Mouse (Mus musculus): ENCODE measurements at regions not wholly inside any gene's neighbourhood (a gene's known extent, or its start where the extent isn't known, plus 50 kb on each side); places are given as distances from the start of the nearest gene placed in this dataset.

DNA sequence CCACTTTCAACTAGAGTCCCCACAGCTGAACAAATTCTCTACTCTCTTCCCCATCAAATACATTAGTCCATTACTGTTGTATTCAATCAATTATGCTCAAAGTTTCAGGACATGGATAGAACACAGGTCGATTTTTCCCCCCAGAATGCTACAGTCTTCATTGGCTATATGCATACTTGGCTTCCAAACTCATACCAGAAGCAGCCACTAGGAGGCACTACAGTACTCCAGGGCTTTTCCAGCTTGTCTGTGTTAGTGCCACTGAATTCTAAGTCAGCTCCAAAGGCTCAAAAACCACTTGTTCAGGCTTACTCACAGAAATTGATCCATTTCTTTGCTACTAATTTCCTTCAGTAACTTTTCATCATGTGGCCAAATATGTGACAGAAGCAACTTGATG is 371.9 kb upstream of the Cdh4 start:
- TF ChIP-seq CTCF (IDR thresholded peaks at IDR 0.05; ENCODE audit: extremely low read depth, insufficient read depth, low read length) (peak; percentile 41), POLR2A (IDR thresholded peaks at IDR 0.05; ENCODE audit: extremely low read depth, insufficient read depth, low read length) (no peak)
- H3K4me3 ChIP-seq (ENCODE audit: insufficient read depth, low read length): no peak overlapping the region
- no peaks in the 10 kb centered on the region for H3K4me1 ChIP-seq (ENCODE audit: control insufficient read depth, insufficient read depth, low read length)
- no peak overlapping the region for H3K27ac ChIP-seq (ENCODE audit: insufficient read depth, low read length)

DNA sequence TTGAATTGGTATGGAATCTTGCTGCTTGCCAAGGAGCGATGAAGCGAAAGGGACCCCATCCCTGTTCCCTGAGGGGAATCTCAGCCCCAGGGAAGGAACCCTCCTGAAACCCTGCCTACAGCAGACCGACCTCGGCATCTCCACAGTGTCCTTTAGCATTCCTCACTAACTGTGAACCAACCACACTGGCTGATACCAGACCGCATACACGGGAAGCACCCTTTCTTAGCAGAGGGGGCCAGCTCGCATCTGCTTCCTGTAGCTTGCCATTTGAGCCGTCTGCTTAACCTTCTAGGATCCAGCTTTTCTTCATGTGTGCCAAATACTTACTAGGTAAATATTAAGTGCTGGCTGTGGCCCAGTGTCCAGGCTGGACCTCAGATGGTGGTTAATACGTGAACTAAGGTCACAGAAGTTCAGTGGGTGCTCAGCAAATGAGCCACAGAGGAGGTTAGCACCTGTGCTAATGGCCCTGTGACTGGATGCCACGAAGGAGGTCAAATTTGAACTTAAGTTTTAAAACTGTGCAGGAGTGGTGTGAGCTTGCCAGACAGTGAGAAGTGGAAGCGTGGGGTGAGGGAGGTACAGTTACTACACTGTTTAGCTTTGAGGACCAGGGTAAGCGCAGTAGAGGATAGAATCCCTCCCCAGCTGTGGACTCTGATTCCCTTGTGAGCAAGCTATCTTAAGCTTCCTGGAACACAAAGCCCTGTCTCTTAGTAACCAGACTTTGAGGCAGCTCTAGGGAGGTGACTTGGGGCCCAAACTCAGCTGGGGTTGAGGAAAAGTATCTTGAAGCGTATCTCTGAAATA is 361.6 kb upstream of the Cdh4 start:
- TF ChIP-seq CTCF (IDR thresholded peaks at IDR 0.05; ENCODE audit: extremely low read depth, insufficient read depth, low read length) (no peak), POLR2A (IDR thresholded peaks at IDR 0.05; ENCODE audit: extremely low read depth, insufficient read depth, low read length) (no peak)
- Histone ChIP-seq H3K4me1 (ENCODE audit: control insufficient read depth, insufficient read depth, low read length) (no peaks in the 10 kb centered on the region), H3K27ac (ENCODE audit: insufficient read depth, low read length) (no peak overlapping the region)

DNA sequence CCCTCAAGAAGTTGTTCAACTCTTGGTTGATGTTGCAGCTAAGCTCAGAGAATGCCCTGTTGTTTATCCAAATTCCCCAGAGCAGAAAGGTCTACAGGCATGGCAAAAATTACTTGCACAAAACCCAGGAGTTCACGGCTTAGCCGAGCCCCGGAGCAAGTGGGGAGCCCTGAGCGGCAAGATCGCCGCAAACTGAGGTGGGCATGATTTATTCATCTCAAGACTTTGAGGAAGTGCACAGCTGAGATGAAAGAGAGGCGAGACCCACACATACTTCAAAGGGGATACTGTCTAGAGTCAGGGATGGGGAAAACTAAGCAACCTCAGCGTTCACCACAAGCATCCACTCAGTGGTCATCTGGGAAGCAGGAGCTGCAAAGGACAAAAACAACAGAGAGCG is 355.3 kb upstream of the Cdh4 start:
- no peak overlapping the region for H3K27ac ChIP-seq (ENCODE audit: insufficient read depth, low read length)
- no peak overlapping the region for H3K4me3 ChIP-seq (ENCODE audit: insufficient read depth, low read length)
- H3K4me1 ChIP-seq (ENCODE audit: control insufficient read depth, insufficient read depth, low read length): no peaks in the 10 kb centered on the region
- TF ChIP-seq CTCF (IDR thresholded peaks at IDR 0.05; ENCODE audit: extremely low read depth, insufficient read depth, low read length): no peak

More for the DNA sequence above, 361.6 kb upstream of the Cdh4 start:
- no peak overlapping the region for H3K4me3 ChIP-seq (ENCODE audit: insufficient read depth, low read length)

DNA sequence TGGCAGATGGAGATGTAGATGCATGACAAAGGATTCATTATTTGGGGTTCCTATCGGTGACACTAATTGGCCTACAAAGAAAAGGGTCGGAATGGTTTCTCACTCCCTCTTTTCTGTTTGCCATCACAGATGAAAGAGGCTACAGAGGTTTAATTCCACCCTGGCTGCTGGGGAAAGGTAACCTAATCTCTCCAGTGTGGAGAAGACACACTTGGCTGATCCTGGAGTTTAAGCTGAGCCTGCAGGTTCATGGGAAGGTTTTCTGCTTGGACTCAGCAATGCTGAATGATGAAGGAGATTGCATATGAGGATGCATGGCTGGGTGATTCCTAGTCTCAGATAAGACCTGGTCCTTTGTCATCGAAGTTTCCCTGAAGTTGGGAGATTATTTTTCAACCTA is 350.8 kb upstream of the Cdh4 start:
- no peak overlapping the region for H3K27ac ChIP-seq (ENCODE audit: insufficient read depth, low read length)
- no peak overlapping the region for H3K4me3 ChIP-seq (ENCODE audit: insufficient read depth, low read length)
- no peaks in the 10 kb centered on the region for H3K4me1 ChIP-seq (ENCODE audit: control insufficient read depth, insufficient read depth, low read length)
- no peak for TF ChIP-seq POLR2A (IDR thresholded peaks at IDR 0.05; ENCODE audit: extremely low read depth, insufficient read depth, low read length)
- TF ChIP-seq CTCF (IDR thresholded peaks at IDR 0.05; ENCODE audit: extremely low read depth, insufficient read depth, low read length): no peak

DNA sequence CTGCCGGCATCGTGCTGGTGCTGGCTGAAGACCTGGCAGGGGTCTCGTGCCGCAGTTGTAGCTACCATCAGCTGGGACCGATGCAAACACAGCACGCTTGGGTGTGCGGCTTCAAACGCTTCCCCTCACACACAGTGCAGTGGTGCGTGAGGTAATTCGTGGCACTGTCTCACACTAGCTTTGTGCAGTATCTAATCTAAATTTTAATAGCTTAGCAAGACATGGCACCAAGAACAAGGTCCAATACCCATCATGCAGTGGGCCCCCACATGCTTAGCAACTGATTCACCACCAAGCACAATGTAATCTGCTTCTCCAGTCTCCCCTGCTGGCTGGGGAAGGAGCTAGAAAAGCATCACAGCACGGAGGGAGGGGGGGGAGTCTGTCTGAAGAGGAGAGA is 348.2 kb upstream of the Cdh4 start:
- Histone ChIP-seq H3K4me3 (ENCODE audit: insufficient read depth, low read length) (no peak overlapping the region), H3K27ac (ENCODE audit: insufficient read depth, low read length) (no peak overlapping the region), H3K4me1 (ENCODE audit: control insufficient read depth, insufficient read depth, low read length) (no peaks in the 10 kb centered on the region)
- no peak for TF ChIP-seq POLR2A (IDR thresholded peaks at IDR 0.05; ENCODE audit: extremely low read depth, insufficient read depth, low read length)
- TF ChIP-seq CTCF (IDR thresholded peaks at IDR 0.05; ENCODE audit: extremely low read depth, insufficient read depth, low read length): no peak

DNA sequence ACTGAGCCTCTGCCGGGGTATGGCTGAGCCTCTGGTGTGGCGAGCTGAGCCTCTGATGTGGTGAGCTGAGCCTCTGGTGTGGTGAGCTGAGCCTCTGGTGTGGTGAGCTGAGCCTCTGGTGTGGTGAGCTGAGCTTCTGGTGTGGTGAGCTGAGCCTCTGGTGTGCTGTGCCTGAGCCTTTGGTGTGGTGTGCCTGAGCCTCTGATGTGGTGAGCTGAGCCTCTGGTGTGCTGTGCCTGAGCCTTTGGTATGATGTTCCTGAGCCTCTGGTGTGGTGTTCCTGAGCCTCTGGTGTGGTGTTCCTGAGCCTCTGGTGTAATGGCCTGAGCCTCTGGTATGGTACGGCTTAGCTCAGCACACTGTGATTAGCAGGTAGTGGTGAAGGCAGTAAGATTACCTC is 346.2 kb upstream of the Cdh4 start:
- no peaks in the 10 kb centered on the region for H3K4me1 ChIP-seq (ENCODE audit: control insufficient read depth, insufficient read depth, low read length)
- TF ChIP-seq POLR2A (IDR thresholded peaks at IDR 0.05; ENCODE audit: extremely low read depth, insufficient read depth, low read length): no peak
- TF ChIP-seq CTCF (IDR thresholded peaks at IDR 0.05; ENCODE audit: extremely low read depth, insufficient read depth, low read length): no peak
- no peak overlapping the region for H3K4me3 ChIP-seq (ENCODE audit: insufficient read depth, low read length)
- H3K27ac ChIP-seq (ENCODE audit: insufficient read depth, low read length): no peak overlapping the region

DNA sequence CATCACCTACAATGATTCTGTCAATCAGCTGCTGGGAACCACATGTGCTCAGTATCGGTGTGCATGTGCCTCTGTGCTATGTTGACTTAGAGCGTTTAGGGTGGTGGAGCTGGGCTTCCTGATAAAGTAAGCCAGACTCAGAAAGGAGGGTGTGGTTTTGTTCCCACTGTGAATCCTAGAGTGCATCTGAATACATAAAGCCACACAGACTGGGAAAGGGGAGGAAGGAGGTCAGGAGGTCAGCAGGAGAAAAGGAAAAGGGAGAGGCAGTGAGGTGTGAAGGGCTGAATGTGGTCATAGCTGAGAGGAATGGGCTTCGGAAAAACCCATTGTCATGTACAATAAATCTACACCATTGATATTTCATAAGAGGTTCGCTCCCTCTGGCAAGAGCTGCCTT is 345.4 kb upstream of the Cdh4 start:
- TF ChIP-seq POLR2A (IDR thresholded peaks at IDR 0.05; ENCODE audit: extremely low read depth, insufficient read depth, low read length) (no peak), CTCF (IDR thresholded peaks at IDR 0.05; ENCODE audit: extremely low read depth, insufficient read depth, low read length) (no peak)
- H3K4me3 ChIP-seq (ENCODE audit: insufficient read depth, low read length): no peak overlapping the region

DNA sequence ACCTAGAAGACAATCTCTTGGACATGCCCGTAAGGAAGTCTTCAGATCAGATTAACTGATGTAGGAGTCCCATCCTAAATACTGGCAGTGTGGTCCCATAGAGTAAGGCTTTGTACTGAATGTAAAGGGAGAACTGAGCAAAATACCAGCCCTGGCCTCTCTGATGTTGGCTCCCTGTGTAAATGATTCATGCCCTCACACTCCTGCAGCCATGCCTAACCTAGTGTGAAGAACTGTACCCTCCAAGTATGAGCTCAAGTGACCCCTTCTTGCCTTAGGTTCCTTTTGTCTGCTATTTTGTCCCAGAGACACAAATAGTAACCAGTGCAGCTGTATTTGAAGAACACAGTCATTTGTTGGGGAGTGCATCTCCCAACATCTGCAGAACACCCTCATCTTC is 342.4 kb upstream of the Cdh4 start:
- TF ChIP-seq POLR2A (IDR thresholded peaks at IDR 0.05; ENCODE audit: extremely low read depth, insufficient read depth, low read length) (no peak), CTCF (IDR thresholded peaks at IDR 0.05; ENCODE audit: extremely low read depth, insufficient read depth, low read length) (no peak)
- no peaks in the 10 kb centered on the region for H3K4me1 ChIP-seq (ENCODE audit: control insufficient read depth, insufficient read depth, low read length)
- no peak overlapping the region for H3K27ac ChIP-seq (ENCODE audit: insufficient read depth, low read length)
- H3K4me3 ChIP-seq (ENCODE audit: insufficient read depth, low read length): no peak overlapping the region

More for the DNA sequence above, 345.4 kb upstream of the Cdh4 start:
- Histone ChIP-seq H3K4me1 (ENCODE audit: control insufficient read depth, insufficient read depth, low read length) (no peaks in the 10 kb centered on the region), H3K27ac (ENCODE audit: insufficient read depth, low read length) (no peak overlapping the region)

DNA sequence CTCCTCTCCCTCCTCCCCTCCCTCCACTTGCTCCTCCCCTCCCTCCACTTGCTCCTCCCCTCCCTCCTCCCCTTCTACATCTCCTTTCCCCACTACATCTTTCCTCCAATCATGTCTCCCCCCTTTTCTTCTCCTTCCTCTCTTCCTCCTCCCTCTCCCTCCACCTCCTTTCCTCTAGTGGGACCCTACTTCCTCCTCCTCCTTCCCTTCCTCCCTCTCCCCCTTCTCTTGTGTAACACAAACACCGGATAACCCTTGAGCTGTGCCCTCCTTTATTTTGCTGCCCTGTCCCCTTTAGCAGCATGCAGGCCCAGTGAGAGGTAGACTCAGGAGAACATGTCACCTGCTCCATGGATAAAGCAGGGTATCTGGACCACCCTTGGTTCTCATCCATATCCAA is 339.1 kb upstream of the Cdh4 start:
- Histone ChIP-seq H3K4me3 (ENCODE audit: insufficient read depth, low read length) (no peak overlapping the region), H3K4me1 (ENCODE audit: control insufficient read depth, insufficient read depth, low read length) (no peaks in the 10 kb centered on the region), H3K27ac (ENCODE audit: insufficient read depth, low read length) (no peak overlapping the region)
- TF ChIP-seq POLR2A (IDR thresholded peaks at IDR 0.05; ENCODE audit: extremely low read depth, insufficient read depth, low read length): no peak

DNA sequence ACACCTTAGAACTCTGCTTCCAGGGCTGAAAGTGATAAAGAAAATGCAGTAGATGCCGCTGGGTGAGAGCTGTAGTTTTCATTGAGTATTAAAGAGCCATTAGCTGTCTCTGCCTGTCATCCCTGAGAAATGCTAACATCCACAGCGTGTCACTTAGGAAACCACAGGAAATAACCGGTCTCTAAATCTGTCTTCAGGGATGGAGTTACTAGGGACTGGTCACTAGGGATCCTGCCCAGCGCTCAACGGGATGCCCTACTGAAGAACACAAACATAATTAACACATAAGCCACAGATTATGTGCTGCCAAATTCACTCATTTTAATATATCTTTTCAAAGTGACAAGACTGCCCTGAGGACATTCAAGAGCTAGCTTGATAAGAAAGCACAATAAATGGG is 329.3 kb upstream of the Cdh4 start:
- no peak overlapping the region for H3K27ac ChIP-seq (ENCODE audit: insufficient read depth, low read length)
- no peak overlapping the region for H3K4me3 ChIP-seq (ENCODE audit: insufficient read depth, low read length)
- TF ChIP-seq CTCF (IDR thresholded peaks at IDR 0.05; ENCODE audit: extremely low read depth, insufficient read depth, low read length) (no peak), POLR2A (IDR thresholded peaks at IDR 0.05; ENCODE audit: extremely low read depth, insufficient read depth, low read length) (no peak)
- H3K4me1 ChIP-seq (ENCODE audit: control insufficient read depth, insufficient read depth, low read length): no peaks in the 10 kb centered on the region
